Mouse (Mus musculus) macrophage (primary cell): ENCODE results near the gene Tor1aip2. TPM values are rescaled to one million over a fixed set of nuclear protein-coding genes. Genes with fewer than 3 reads are reported as not detected.

Experiments used
- H3K27ac ChIP-seq: fragments of 350-480 bp; formaldehyde crosslinking; 2 replicates; pipeline ENCODE4 v1.9.0; 2021
- H3K36me3 ChIP-seq: fragments of 350-480 bp; formaldehyde crosslinking; 2 replicates; pipeline ENCODE4 v1.9.0; 2021; ENCODE audit errors: inconsistent target
- H3K4me3 ChIP-seq: fragments of 350-480 bp; formaldehyde crosslinking; 2 replicates; pipeline ENCODE4 v1.9.0; 2021; ENCODE audit errors: inconsistent target
- H3K79me2 ChIP-seq: fragments of 350-480 bp; formaldehyde crosslinking; 2 replicates; pipeline ENCODE4 v1.9.0; 2021; ENCODE audit errors: inconsistent target
- WGBS: methylation state at CpG from one replicate; pipeline ENCODE4 v1.1.7; 2026; ENCODE audit warnings: inconsistent platforms; ENCODE audit not compliant: missing documents; 5-methylcytosine and 5-hydroxymethylcytosine counted together
- polyA plus RNA-seq: library from polyadenylated mRNA; stranded (reverse); fragments of 250-400 nt; gene quantifications from 3 replicates; pipeline ENCODE4 v1.2.4, GENCODE M21; 2018; ENCODE audit warnings: inconsistent platforms

Tor1aip2 gene
- polyA plus RNA-seq, 1 experiment from 2014 or later = 97.1 TPM

GRCm38 (mm10) chr1:156062193-156062592 is 27.0 kb downstream of the Tor1aip2 start:
- peaks cover 24% of the 10 kb centered on the region; the same call in 1 of the 2 replicates for H3K79me2 ChIP-seq
- peaks cover 83% of the 10 kb centered on the region for H3K36me3 ChIP-seq
- no peak overlapping the region for H3K27ac ChIP-seq
- 89% methylated on average over 4 of the region's 4 CpGs for WGBS
- no peak overlapping the region for H3K4me3 ChIP-seq

DNA sequence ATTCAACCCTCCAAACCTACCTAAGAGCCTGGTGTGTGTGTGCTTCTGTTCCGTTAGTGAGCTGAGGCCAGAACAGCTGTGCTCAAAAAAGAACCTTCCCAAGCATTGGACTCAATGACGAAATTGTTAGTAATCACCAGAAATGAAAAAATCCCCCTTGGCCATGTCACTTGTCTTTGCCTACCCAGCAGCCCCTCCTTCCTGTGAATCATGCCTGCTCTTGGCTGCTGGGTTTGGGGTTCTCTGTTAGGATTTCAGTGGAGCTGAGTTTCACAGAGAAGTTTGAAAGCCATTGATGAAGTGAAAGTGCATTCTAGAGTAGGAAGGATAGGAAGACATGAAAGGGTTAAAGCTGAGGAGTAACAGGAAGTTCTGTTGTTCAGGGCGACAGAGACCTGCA is 30.9 kb downstream of the Tor1aip2 start:
- Histone ChIP-seq H3K4me3 (no peak overlapping the region), H3K36me3 (peaks cover 48% of the 10 kb centered on the region), H3K79me2 (peaks cover 10% of the 10 kb centered on the region; the same call in 1 of the 2 replicates), H3K27ac (peak overlapping the region; percentile 28; the same call in 1 of the 2 replicates)
- 24% methylated on average over 3 of the region's 3 CpGs for WGBS

DNA sequence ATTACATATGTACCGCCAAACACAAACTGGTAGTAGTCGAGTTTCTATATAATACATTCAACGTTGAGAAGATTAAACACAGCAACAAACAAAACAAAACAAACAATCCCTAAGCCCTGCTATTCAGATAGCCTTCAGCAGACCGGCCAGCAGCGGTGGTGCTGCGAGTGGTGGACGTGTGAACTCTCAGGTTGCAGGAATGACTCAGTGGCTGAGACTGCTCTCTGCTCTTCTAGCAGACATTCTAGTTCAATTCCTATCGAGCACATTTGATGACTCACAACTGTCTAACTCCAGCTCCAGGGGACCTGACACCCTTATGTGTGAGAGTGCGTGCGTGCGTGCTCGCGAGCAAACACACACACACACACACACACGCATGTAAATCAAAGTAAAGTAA is 34.9 kb downstream of the Tor1aip2 start:
- WGBS = 84% methylated on average over 13 of the region's 14 CpGs
- Histone ChIP-seq H3K27ac (no peak overlapping the region), H3K4me3 (no peak overlapping the region), H3K79me2 (no peaks in the 10 kb centered on the region), H3K36me3 (peaks cover 10% of the 10 kb centered on the region; the same call in 1 of the 2 replicates)

GRCm38 (mm10) chr1:156073169-156073821 is 38.1 kb downstream of the Tor1aip2 start:
- no peaks in the 10 kb centered on the region for H3K79me2 ChIP-seq
- H3K27ac ChIP-seq = no peak overlapping the region
- no peak overlapping the region for H3K4me3 ChIP-seq
- WGBS = 86% methylated on average over 9 of the region's 15 CpGs
- H3K36me3 ChIP-seq = no peaks in the 10 kb centered on the region; the same call in 1 of the 2 replicates

GRCm38 (mm10) chr1:156074575-156074974 is 39.4 kb downstream of the Tor1aip2 start:
- WGBS = 79% methylated on average over 8 of the region's 8 CpGs
- Histone ChIP-seq H3K79me2 (no peaks in the 10 kb centered on the region), H3K36me3 (no peaks in the 10 kb centered on the region), H3K27ac (no peak overlapping the region), H3K4me3 (no peak overlapping the region)

- Histone ChIP-seq H3K27ac (no peak overlapping the region), H3K4me3 (no peak overlapping the region), H3K36me3 (no peaks in the 10 kb centered on the region), H3K79me2 (no peaks in the 10 kb centered on the region)
- WGBS = 38% methylated on average over 4 of the region's 4 CpGs
Observed at GRCm38 (mm10) chr1:156076474-156076873, 41.3 kb downstream of the Tor1aip2 start.

- Histone ChIP-seq H3K36me3 (no peaks in the 10 kb centered on the region), H3K27ac (no peak overlapping the region), H3K79me2 (no peaks in the 10 kb centered on the region), H3K4me3 (no peak overlapping the region)
- WGBS = 61% methylated on average over 3 of the region's 3 CpGs
Observed at GRCm38 (mm10) chr1:156077655-156078054, 42.5 kb downstream of the Tor1aip2 start.

- Histone ChIP-seq H3K4me3 (no peak overlapping the region), H3K36me3 (no peaks in the 10 kb centered on the region)
- 100% methylated on average over 1 of the region's 3 CpGs for WGBS
Observed at GRCm38 (mm10) chr1:156084603-156085002, 49.4 kb downstream of the Tor1aip2 start.

DNA sequence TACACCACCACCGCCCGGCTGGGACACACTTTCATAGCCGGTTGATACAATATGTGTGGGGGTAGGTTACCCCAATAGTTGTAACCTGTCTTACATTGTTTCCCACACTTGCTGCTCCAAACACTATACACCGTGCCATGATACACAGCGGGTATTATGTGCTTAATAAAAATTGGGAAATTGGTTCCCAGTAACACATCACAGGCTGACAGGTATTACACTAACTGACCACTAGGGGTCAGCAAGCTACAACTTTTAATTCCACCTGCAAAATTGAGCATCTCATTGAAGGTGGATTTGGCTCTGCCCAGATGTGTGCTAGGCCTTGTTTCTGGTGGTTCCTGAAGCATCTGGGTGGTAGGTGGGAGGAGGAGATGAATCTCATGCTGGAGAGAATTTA is 50.6 kb downstream of the Tor1aip2 start:
- no peaks in the 10 kb centered on the region for H3K79me2 ChIP-seq
- 59% methylated on average over 5 of the region's 5 CpGs for WGBS
- H3K4me3 ChIP-seq = no peak overlapping the region
- no peaks in the 10 kb centered on the region for H3K36me3 ChIP-seq
- no peak overlapping the region for H3K27ac ChIP-seq

More at GRCm38 (mm10) chr1:156084603-156085002, 49.4 kb downstream of the Tor1aip2 start:
- Histone ChIP-seq H3K79me2 (no peaks in the 10 kb centered on the region), H3K27ac (no peak overlapping the region)

DNA sequence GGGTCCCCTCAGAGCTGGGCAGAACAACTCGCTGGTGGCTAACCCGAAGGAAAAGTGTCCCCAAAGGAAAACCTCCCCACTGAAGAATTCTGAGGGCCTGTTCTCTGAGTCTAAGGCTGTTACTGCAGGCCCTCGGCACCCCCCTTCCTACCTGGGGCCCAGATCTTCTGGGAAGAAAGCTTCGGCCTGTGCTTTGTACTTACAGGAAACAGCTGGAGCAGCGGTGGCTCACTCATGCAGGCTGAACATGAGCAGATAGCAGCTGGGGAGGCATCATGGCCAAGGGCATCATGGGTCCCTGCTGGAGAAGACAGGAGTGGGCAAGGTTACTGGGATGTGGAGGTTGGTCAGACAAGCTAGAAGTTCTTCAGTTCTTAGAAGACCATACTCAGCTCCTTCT is 52.4 kb downstream of the Tor1aip2 start:
- Histone ChIP-seq H3K36me3 (no peaks in the 10 kb centered on the region), H3K27ac (no peak overlapping the region), H3K4me3 (no peak overlapping the region), H3K79me2 (no peaks in the 10 kb centered on the region)
- WGBS = 36% methylated on average over 5 of the region's 5 CpGs

GRCm38 (mm10) chr1:156089561-156089960 is 54.4 kb downstream of the Tor1aip2 start:
- 71% methylated on average over 8 of the region's 8 CpGs for WGBS
- Histone ChIP-seq H3K27ac (no peak overlapping the region), H3K79me2 (no peaks in the 10 kb centered on the region), H3K36me3 (no peaks in the 10 kb centered on the region), H3K4me3 (no peak overlapping the region)

DNA sequence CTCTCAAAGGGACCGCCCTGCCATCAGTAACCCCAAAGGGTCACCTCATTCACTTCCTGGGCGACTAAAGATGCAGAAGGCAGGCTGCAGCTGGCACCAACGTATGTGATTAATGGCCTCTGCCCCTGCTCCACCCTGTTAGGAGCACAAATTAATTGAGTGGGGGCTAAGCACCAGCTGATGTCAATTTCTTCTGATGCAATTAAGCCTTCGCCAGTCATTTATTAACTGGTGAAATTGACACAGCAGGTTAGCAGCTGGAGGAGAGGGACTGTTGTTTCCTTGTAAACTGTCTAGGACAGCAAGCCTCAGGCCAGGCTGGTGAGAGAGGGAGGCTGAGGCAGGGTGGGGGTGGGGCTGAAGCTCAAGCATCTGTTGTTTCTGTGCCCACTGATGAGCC is 54.8 kb downstream of the Tor1aip2 start:
- Histone ChIP-seq H3K4me3 (no peak overlapping the region), H3K27ac (no peak overlapping the region), H3K36me3 (no peaks in the 10 kb centered on the region), H3K79me2 (no peaks in the 10 kb centered on the region)
- 90% methylated on average over 4 of the region's 4 CpGs for WGBS

GRCm38 (mm10) chr1:156091811-156092210 is 56.6 kb downstream of the Tor1aip2 start:
- Histone ChIP-seq H3K36me3 (no peaks in the 10 kb centered on the region), H3K27ac (no peak overlapping the region), H3K4me3 (no peak overlapping the region), H3K79me2 (no peaks in the 10 kb centered on the region)
- WGBS = 56% methylated on average over 4 of the region's 4 CpGs

- H3K4me3 ChIP-seq = no peak overlapping the region
- no peaks in the 10 kb centered on the region for H3K36me3 ChIP-seq
- WGBS = 71% methylated on average over 2 of the region's 2 CpGs
- no peak overlapping the region for H3K27ac ChIP-seq
- no peaks in the 10 kb centered on the region for H3K79me2 ChIP-seq
Observed at GRCm38 (mm10) chr1:156103763-156104162, 68.6 kb downstream of the Tor1aip2 start.

GRCm38 (mm10) chr1:156105381-156105780 is 70.2 kb downstream of the Tor1aip2 start:
- 100% methylated on average over 2 of the region's 2 CpGs for WGBS
- Histone ChIP-seq H3K79me2 (no peaks in the 10 kb centered on the region), H3K27ac (no peak overlapping the region), H3K36me3 (no peaks in the 10 kb centered on the region), H3K4me3 (no peak overlapping the region)

- H3K4me3 ChIP-seq = no peak overlapping the region
- no peak overlapping the region for H3K27ac ChIP-seq
- no peaks in the 10 kb centered on the region for H3K79me2 ChIP-seq
- H3K36me3 ChIP-seq = no peaks in the 10 kb centered on the region
- WGBS = 97% methylated on average over 2 of the region's 2 CpGs
Observed at GRCm38 (mm10) chr1:156107424-156107823, 72.2 kb downstream of the Tor1aip2 start.
